ENCODE assay signal across 8 mouse cellular contexts in the genomic region with DNA sequence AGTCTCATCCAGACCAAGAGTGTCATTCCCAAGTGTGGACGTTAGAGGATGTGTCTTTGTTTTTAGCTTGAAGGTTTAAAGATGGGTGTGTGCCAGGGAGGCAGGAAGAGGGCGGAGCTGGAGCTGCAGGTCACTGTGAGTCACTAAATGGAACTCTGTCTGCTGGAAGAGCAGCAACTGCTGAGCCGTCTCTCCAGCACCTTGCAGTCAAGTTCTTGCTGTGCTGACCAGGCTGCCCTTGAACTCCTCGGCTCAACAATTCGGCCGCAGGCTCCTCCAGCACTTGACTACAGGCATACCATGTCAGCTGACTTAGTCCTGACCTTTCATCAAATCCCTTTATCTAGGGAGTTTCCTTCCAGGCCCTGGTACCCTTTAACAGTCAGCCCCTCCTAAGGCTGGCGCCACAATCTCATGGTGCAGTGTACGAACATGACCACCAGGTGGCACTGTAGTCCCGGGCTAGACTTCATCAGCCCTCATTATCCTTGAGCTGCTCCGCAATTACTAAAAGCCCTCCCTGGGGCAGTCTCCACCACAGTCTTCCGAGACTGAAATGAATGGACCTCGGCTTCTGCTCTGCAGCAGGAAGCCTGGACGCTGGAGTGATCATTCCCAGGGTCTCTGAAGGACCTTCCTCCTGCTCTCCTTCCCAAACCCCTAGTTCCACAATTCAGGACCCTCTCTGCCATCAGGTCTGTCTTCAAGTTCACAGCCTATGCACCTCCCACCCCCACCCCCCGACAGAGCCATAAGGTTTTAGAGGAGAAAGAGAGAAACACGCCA. TPM values are rescaled to one million over a fixed set of nuclear protein-coding genes. Genes with fewer than 3 reads are reported as not detected.
DNase-seq lines count a peak whose midpoint lies in the region; ATAC-seq lines count a peak whose summit lies in the region.

No protein-coding gene starts in this region.

- peak overlapping the region; percentile 64 for H3K9ac ChIP-seq in intestine, embryonic 16.5 days (ENCODE audit: low read depth, low read length)

- H3K27ac ChIP-seq in intestine, embryonic 16.5 days (ENCODE audit: low read length), result peak overlapping the region; percentile 91
- H3K27ac ChIP-seq in midbrain, embryonic 10.5 days (replicated peaks), result peak overlapping the region; percentile 82

- H3K4me2 ChIP-seq in intestine, embryonic 16.5 days (ENCODE audit: low read depth, low read length), result peak overlapping the region; percentile 54

- H3K27me3 ChIP-seq in intestine, embryonic 16.5 days (replicated peaks; ENCODE audit: control insufficient read depth, insufficient read depth, low read length), result no peaks in the 10 kb centered on the region
- peaks cover 41% of the 10 kb centered on the region for H3K27me3 ChIP-seq in midbrain, embryonic 10.5 days (ENCODE audit: low read depth, poor library complexity, severe bottlenecking)

- peak; percentile 96 for DNase-seq in embryo, embryonic 10.5 days (ENCODE audit: low spot score)
- peak; percentile 75 to 86 for DNase-seq in gastrocnemius, postnatal 36 days
- DNase-seq in left cerebral cortex, postnatal 36 days (ENCODE audit: low spot score in 2 of 2), result peak; percentile 81 to 86
- DNase-seq in midbrain, embryonic 10.5 days (ENCODE audit: low spot score), result peak; percentile 87
- DNase-seq in right cerebral cortex, postnatal 36 days (ENCODE audit: low spot score in 2 of 2), result peak; percentile 62 to 69
- DNase-seq in yolk sac, embryonic 10.5 days (ENCODE audit: low spot score), result peak; percentile 82

- ATAC-seq in activated CD4-positive, CD25-positive, alpha-beta regulatory T cell, adult 4 months, result peak; percentile 72
- peak; percentile 77 for ATAC-seq in intestine, embryonic 16.5 days

- intact Hi-C loops in gastrocnemius, postnatal 36 days (cut with DNase I), result loop anchor here (1.0 to 10.0 kb wide), 4 partner anchors 60 to 352 kb away; a partner anchor contains a TSS
- intact Hi-C loops in left cerebral cortex, postnatal 36 days (cut with DNase I), result loop anchor here (1.0 to 10.0 kb wide), 3 partner anchors 60 to 269 kb away; a partner anchor contains a TSS

- peak overlapping the region; percentile 17 for H3K4me3 ChIP-seq in intestine, embryonic 16.5 days (ENCODE audit: low read length)
- peak overlapping the region; percentile 43 for H3K4me3 ChIP-seq in midbrain, embryonic 10.5 days

- peaks cover 23% of the 10 kb centered on the region for H3K4me1 ChIP-seq in intestine, embryonic 16.5 days (ENCODE audit: control insufficient read depth, insufficient read depth, low read length)
- peaks cover 31% of the 10 kb centered on the region for H3K4me1 ChIP-seq in midbrain, embryonic 10.5 days

- 4% methylated on average over 15 of the region's 15 CpGs for WGBS in intestine, embryonic 16.5 days
- WGBS in midbrain, embryonic 10.5 days, result 8% methylated on average over 15 of the region's 15 CpGs

- H3K36me3 ChIP-seq in intestine, embryonic 16.5 days (ENCODE audit: control insufficient read depth, insufficient read depth, low read length), result no peaks in the 10 kb centered on the region
- no peaks in the 10 kb centered on the region for H3K36me3 ChIP-seq in midbrain, embryonic 10.5 days

- no peaks in the 10 kb centered on the region for H3K9me3 ChIP-seq in intestine, embryonic 16.5 days (ENCODE audit: control insufficient read depth, low read length)
- no peaks in the 10 kb centered on the region for H3K9me3 ChIP-seq in midbrain, embryonic 10.5 days (replicated peaks)

RNA-seq across cellular contexts. Expression of a gene that starts 23.1 kb away (rescaled TPM):
- polyA plus RNA-seq in activated CD4-positive, CD25-positive, alpha-beta regulatory T cell, adult 4 months (2017; shearing (Covaris generic)), result 10 to 100 TPM; 17.3 to 19.3 TPM
- 10 to 100 TPM; 22.0 to 29.5 TPM for total RNA-seq in gastrocnemius, postnatal 36 days (2021)
- 40.5 and 45.6 TPM in 2 replicates for polyA plus RNA-seq in intestine, embryonic 16.5 days (2015; fragmentation: Nextera tagmentation; extraction: Ambion mirVana)
- 10 to 100 TPM; 49.9 to 57.7 TPM for total RNA-seq in left cerebral cortex, postnatal 36 days (2021)
- 34.7 and 35.5 TPM in 2 replicates for polyA plus RNA-seq in midbrain, embryonic 10.5 days (2016; fragmentation: Nextera tagmentation; extraction: Ambion mirVana)

RNA-seq across cellular contexts. Expression of a gene that starts 28.4 kb away (rescaled TPM):
- 1 to 10 TPM; 4.2 TPM for polyA plus RNA-seq in activated CD4-positive, CD25-positive, alpha-beta regulatory T cell, adult 4 months (2017; shearing (Covaris generic))
- total RNA-seq in gastrocnemius, postnatal 36 days (2021), result under 1 TPM in 1 of 2 experiments, not detected in 1; 0.10 TPM
- 3.1 and 3.5 TPM in 2 replicates for polyA plus RNA-seq in intestine, embryonic 16.5 days (2015; fragmentation: Nextera tagmentation; extraction: Ambion mirVana)
- under 1 TPM in 1 of 2 experiments, not detected in 1; 0.17 TPM for total RNA-seq in left cerebral cortex, postnatal 36 days (2021)
- polyA plus RNA-seq in midbrain, embryonic 10.5 days (2016; fragmentation: Nextera tagmentation; extraction: Ambion mirVana), result 0.05 and 0.10 TPM in 2 replicates

Comparison
In these comparisons a context has a peak if more than half of its experiments do, and no peak if none do; other contexts are left out.
1. Peak in every context shown above with its lines: DNase-seq, ATAC-seq, H3K4me3 ChIP-seq and H3K27ac ChIP-seq.